Mouse (Mus musculus) small intestine, adult 2 months (tissue): ENCODE data around the gene Slc35f5. TPM values are rescaled to one million over a fixed set of nuclear protein-coding genes. Genes with fewer than 3 reads are reported as not detected.

Source experiments
- H3K27ac ChIP-seq: fragments of 200-500 bp; 2 replicates; pipeline ENCODE4 v1.5.1; 2012; ENCODE audit warnings: low read depth, low read length, control low read depth, inconsistent platforms; ENCODE audit not compliant: insufficient read depth
- H3K27me3 ChIP-seq: fragments of 200-500 bp; 2 replicates; pipeline ENCODE4 v1.6.1; 2012; ENCODE audit warnings: mild to moderate bottlenecking, moderate library complexity, low read length, inconsistent platforms; ENCODE audit not compliant: control insufficient read depth, insufficient read depth
- H3K36me3 ChIP-seq: fragments of 200-500 bp; 2 replicates; pipeline ENCODE4 v1.6.1; 2012; ENCODE audit warnings: mild to moderate bottlenecking, low read length, control low read depth, inconsistent platforms; ENCODE audit not compliant: control insufficient read depth, insufficient read depth
- H3K4me1 ChIP-seq: fragments of 200-500 bp; 2 replicates; pipeline ENCODE4 v1.6.1; 2012; ENCODE audit warnings: low read length, inconsistent platforms, mixed read lengths; ENCODE audit not compliant: control insufficient read depth, insufficient read depth, insufficient read length
- H3K4me3 ChIP-seq: fragments of 200-500 bp; 2 replicates; pipeline ENCODE4 v1.5.1; 2012; ENCODE audit warnings: low read depth, mild to moderate bottlenecking, control low read depth, inconsistent platforms, low read length, moderate library complexity
- CTCF ChIP-seq: fragments of 200-500 bp; IDR thresholded peaks from 2 replicates; pipeline ENCODE4 v1.5.1; 2012; ENCODE audit warnings: low read depth, mild to moderate bottlenecking, control low read depth, inconsistent platforms, low read length, moderate library complexity, mixed read lengths; ENCODE audit not compliant: insufficient replicate concordance, insufficient read length; ENCODE audit errors: extremely low read depth
- POLR2A ChIP-seq: fragments of 200-500 bp; IDR thresholded peaks from 2 replicates; pipeline ENCODE4 v1.6.1; 2012; ENCODE audit warnings: low read depth, mild to moderate bottlenecking, control low read depth, inconsistent platforms, low read length, moderate library complexity
- WGBS: fragments of 180-500 bp; shearing (Covaris S2); methylation state at CpG from one replicate; pipeline ENCODE4 v1.1.7; 2018; 5-methylcytosine and 5-hydroxymethylcytosine counted together
- polyA plus RNA-seq: library from polyadenylated mRNA; depleted of rRNA; stranded (reverse); fragments of >200 nt; gene quantifications from 2 replicates; pipeline ENCODE4 v1.2.3, GENCODE M21; 2012

Gene Slc35f5
- polyA plus RNA-seq, 1 experiment: 29.4 TPM

DNA sequence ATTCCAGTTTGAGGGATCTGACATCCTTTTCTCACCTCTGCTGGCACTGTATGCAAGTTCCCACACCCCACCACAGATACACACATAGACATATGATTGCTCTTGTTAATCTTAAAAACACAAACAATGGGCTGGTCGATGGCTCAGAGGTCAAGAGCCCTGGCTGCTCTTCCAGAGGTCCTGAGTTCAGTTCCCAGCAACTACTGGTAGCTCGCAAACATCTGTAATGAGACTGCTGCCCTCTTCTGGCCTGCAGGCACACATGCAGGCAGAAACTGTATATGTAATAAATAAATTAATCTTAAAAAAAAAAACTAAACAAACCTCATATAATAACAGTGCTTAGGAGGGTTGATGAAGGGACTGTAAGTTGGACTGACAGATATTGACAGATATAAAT is 13.8 kb downstream of the Slc35f5 start:
- WGBS: 63% methylated on average over 2 of the region's 2 CpGs
- peak; percentile 65; the same call in 1 of the 2 replicates for TF ChIP-seq CTCF
- TF ChIP-seq POLR2A: no peak
- H3K27me3 ChIP-seq: no peaks in the 10 kb centered on the region
- H3K36me3 ChIP-seq: peaks cover 60% of the 10 kb centered on the region
- H3K4me1 ChIP-seq: no peaks in the 10 kb centered on the region
- no peak overlapping the region for H3K27ac ChIP-seq
- no peak overlapping the region for H3K4me3 ChIP-seq

DNA sequence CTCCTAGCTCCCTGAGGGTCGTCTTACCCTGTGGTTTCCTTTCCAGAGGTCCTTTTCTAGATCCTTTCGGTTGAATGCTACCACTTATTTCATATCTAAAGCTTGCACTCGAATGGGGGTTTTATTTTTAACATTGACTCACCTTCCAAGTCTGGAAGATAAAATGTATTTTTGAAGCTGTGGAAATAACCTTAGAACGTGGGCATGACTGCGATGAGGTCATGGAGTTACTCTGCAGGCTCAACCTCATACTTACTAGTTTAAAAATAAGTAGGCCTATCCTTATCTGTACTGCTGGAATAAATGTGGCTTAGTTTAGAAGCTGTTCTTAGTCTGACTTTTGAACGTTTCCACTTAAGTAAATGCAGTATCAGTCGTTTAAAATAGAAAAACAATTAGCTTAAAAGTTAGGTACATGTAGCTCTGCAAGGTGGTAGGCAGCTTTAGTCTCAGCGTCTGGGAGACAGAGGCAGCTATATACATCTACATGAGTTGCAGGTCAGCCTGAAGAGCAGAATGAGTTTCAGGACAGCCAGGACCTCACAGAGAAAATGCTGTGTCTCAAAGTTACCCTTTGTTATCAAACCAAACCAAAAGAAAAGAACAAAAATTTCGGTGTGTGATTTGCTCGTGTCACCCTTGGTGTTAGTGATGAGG is 15.2 kb downstream of the Slc35f5 start:
- peaks cover 54% of the 10 kb centered on the region for H3K36me3 ChIP-seq
- TF ChIP-seq POLR2A (no peak), CTCF (no peak)
- no peak overlapping the region for H3K4me3 ChIP-seq
- no peaks in the 10 kb centered on the region for H3K4me1 ChIP-seq
- H3K27ac ChIP-seq: no peak overlapping the region
- 88% methylated on average over 10 of the region's 10 CpGs for WGBS
- H3K27me3 ChIP-seq: no peaks in the 10 kb centered on the region

DNA sequence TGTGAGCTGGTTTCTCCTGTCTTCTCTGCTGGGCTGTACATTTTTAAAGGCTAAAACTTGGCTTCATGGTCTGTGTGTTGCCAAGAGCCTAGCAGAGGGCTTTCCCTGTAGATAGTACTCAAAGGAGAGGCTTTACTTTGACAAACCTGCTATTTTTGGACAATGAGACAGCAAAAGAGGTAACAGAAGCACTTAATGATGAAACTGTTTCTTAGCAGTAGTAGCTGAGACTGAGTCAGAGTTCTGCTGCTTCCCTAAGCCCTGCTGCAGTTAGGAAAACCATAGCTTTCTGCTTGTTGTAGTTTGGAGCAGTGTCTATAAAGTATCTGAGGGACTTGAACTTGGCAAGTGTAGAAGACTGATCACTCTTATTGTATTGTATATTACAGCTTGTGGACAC is 16.6 kb downstream of the Slc35f5 start:
- Histone ChIP-seq H3K27me3 (no peaks in the 10 kb centered on the region), H3K27ac (no peak overlapping the region), H3K4me1 (no peaks in the 10 kb centered on the region), H3K36me3 (peaks cover 55% of the 10 kb centered on the region), H3K4me3 (no peak overlapping the region)
- TF ChIP-seq CTCF: no peak
- TF ChIP-seq POLR2A: no peak

GRCm38 (mm10) chr1:125578091-125578490 is 17.7 kb downstream of the Slc35f5 start:
- Histone ChIP-seq H3K36me3 (peaks cover 50% of the 10 kb centered on the region), H3K27ac (no peak overlapping the region), H3K27me3 (no peaks in the 10 kb centered on the region), H3K4me3 (no peak overlapping the region), H3K4me1 (no peaks in the 10 kb centered on the region)
- 80% methylated on average over 1 of the region's 1 CpGs for WGBS
- no peak for TF ChIP-seq POLR2A
- TF ChIP-seq CTCF: no peak

DNA sequence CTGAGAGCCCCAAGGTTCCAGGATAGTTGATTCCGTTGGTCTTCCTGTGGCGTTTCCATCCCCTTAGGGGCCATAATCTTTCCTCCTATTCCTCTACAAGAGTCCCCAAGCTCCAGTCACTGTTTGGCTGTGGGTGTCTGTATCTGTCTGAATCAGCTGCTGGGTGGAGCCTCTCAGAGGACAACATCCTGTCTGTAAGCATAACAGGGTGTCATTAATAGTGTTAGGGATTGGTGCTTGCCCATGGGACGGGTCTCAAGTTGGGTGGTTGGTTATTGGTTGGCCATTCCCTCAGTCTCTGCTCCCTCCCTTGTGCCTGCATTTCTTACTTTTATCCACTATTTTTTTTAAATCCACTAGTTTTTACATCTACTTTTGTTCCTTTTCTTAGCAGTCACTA is 20.7 kb downstream of the Slc35f5 start:
- Histone ChIP-seq H3K4me1 (no peaks in the 10 kb centered on the region), H3K36me3 (peaks cover 45% of the 10 kb centered on the region), H3K27ac (no peak overlapping the region), H3K27me3 (no peaks in the 10 kb centered on the region), H3K4me3 (no peak overlapping the region)
- WGBS: 98% methylated on average over 3 of the region's 3 CpGs
- TF ChIP-seq POLR2A: no peak
- no peak for TF ChIP-seq CTCF

DNA sequence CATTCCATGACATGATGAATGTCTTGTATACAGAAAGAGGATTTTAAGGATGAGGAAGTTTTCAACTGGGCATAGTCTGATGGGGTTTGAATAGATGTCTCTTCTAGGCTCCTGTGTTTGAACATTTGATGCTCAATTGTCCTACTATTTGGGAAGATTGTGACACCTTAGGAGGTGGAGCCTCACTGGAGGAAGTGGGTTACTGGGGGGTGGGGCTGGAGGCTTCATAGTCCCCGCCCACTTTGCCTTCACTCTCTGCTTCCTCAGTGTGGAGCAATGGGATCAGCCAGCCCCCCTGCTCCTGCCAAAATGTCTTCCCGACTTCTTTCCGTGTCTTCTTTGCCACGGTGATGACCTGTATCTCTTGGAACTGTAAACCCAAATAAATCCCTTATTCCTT is 43.2 kb downstream of the Slc35f5 start:
- no peaks in the 10 kb centered on the region for H3K36me3 ChIP-seq
- no peaks in the 10 kb centered on the region for H3K27me3 ChIP-seq
- 75% methylated on average over 4 of the region's 4 CpGs for WGBS
- no peak overlapping the region for H3K4me3 ChIP-seq
- no peak overlapping the region for H3K27ac ChIP-seq
- TF ChIP-seq CTCF (no peak), POLR2A (no peak)
- H3K4me1 ChIP-seq: no peaks in the 10 kb centered on the region

- Histone ChIP-seq H3K4me1 (no peaks in the 10 kb centered on the region), H3K27me3 (no peaks in the 10 kb centered on the region), H3K4me3 (no peak overlapping the region), H3K27ac (no peak overlapping the region), H3K36me3 (no peaks in the 10 kb centered on the region)
- WGBS: 32% methylated on average over 10 of the region's 10 CpGs
- TF ChIP-seq CTCF (peak; percentile 93), POLR2A (no peak)
Observed at GRCm38 (mm10) chr1:125607087-125607803, 46.9 kb downstream of the Slc35f5 start.
